Mouse (Mus musculus): Measurements from ENCODE around the gene Ctf1. TPM values are rescaled to one million over a fixed set of nuclear protein-coding genes. Genes with fewer than 3 reads are reported as not detected.

Ctf1 gene
- polyA plus RNA-seq, 1 experiment from 2014 or later = 19.0 TPM

- Histone ChIP-seq H3K9ac (replicated peaks; ENCODE audit: low read length) (no peak overlapping the region), H3K4me1 (ENCODE audit: control insufficient read depth, insufficient read depth, low read length) (no peaks in the 10 kb centered on the region), H3K27ac (replicated peaks; ENCODE audit: low read depth, low read length) (no peak overlapping the region), H3K4me2 (ENCODE audit: low read depth, low read length) (no peak overlapping the region), H3K36me3 (replicated peaks; ENCODE audit: control insufficient read depth, insufficient read depth, low read depth, low read length) (0 out of 2 replicates have a peak, but pooled peaks cover 2% of the 10 kb centered on the region), H3K9me3 (replicated peaks; ENCODE audit: control insufficient read depth, low read length) (no peaks in the 10 kb centered on the region), H3K4me3 (ENCODE audit: low read depth, low read length) (no peak overlapping the region), H3K27me3 (ENCODE audit: control insufficient read depth, insufficient read depth, low read length) (no peaks in the 10 kb centered on the region)
- 2% methylated on average over 5 of the region's 5 CpGs for WGBS
- peak; percentile 66 for ATAC-seq (replicated peaks; ENCODE audit: insufficient number of reproducible peaks, low FRiP score, low TSS enrichment, low read depth)
- DNase-seq (ENCODE audit: low spot score) = peak; percentile 95
Observed at GRCm38 (mm10) chr7:127674977-127675376, 37.6 kb upstream of the Ctf1 start.

GRCm38 (mm10) chr7:127675391-127675811 lies 37.1 kb upstream of the Ctf1 start:
- no peak overlapping the region for H3K9ac ChIP-seq (replicated peaks; ENCODE audit: low read length)
- H3K4me3 ChIP-seq (ENCODE audit: low read depth, low read length) = no peak overlapping the region
- ATAC-seq (replicated peaks; ENCODE audit: insufficient number of reproducible peaks, low FRiP score, low TSS enrichment, low read depth) = peak; percentile 40; the same call in 1 of the 2 replicates
- no peaks in the 10 kb centered on the region for H3K27me3 ChIP-seq (ENCODE audit: control insufficient read depth, insufficient read depth, low read length)
- 80% methylated on average over 9 of the region's 9 CpGs for WGBS
- no peaks in the 10 kb centered on the region for H3K9me3 ChIP-seq (replicated peaks; ENCODE audit: control insufficient read depth, low read length)
- no peak overlapping the region for H3K27ac ChIP-seq (replicated peaks; ENCODE audit: low read depth, low read length)
- no peak for DNase-seq (ENCODE audit: low spot score)
- 0 out of 2 replicates have a peak, but pooled peaks cover 2% of the 10 kb centered on the region for H3K36me3 ChIP-seq (replicated peaks; ENCODE audit: control insufficient read depth, insufficient read depth, low read depth, low read length)
- H3K4me1 ChIP-seq (ENCODE audit: control insufficient read depth, insufficient read depth, low read length) = no peaks in the 10 kb centered on the region
- H3K4me2 ChIP-seq (ENCODE audit: low read depth, low read length) = no peak overlapping the region

GRCm38 (mm10) chr7:127677077-127677476 lies 35.5 kb upstream of the Ctf1 start:
- Histone ChIP-seq H3K4me3 (ENCODE audit: low read depth, low read length) (no peak overlapping the region), H3K9me3 (replicated peaks; ENCODE audit: control insufficient read depth, low read length) (no peaks in the 10 kb centered on the region), H3K27ac (replicated peaks; ENCODE audit: low read depth, low read length) (no peak overlapping the region), H3K36me3 (replicated peaks; ENCODE audit: control insufficient read depth, insufficient read depth, low read depth, low read length) (0 out of 2 replicates have a peak, but pooled peaks cover 2% of the 10 kb centered on the region), H3K4me1 (ENCODE audit: control insufficient read depth, insufficient read depth, low read length) (no peaks in the 10 kb centered on the region), H3K9ac (replicated peaks; ENCODE audit: low read length) (no peak overlapping the region), H3K27me3 (ENCODE audit: control insufficient read depth, insufficient read depth, low read length) (no peaks in the 10 kb centered on the region), H3K4me2 (ENCODE audit: low read depth, low read length) (no peak overlapping the region)
- 71% methylated on average over 6 of the region's 6 CpGs for WGBS
- ATAC-seq (replicated peaks; ENCODE audit: insufficient number of reproducible peaks, low FRiP score, low TSS enrichment, low read depth) = no peak
- DNase-seq (ENCODE audit: low spot score) = peak; percentile 57

DNA sequence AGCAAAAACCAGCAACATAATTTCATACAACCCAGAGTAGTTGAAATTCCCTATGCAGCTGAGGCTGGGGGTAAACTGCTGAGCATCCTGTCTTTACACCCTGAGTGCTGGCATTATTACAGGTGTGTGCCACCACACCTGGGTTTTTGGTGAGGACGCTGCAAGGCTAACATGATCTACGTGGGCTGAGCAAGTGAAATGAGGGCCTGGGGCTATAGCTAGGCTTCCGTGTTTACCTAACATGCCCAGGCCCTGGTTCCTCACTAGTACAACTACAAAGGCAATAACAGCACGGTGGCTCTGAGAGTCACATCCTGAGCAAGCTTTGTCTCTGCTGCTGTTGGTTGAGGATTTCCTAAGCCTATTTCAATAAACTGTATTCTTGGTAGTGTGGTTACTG lies 34.9 kb upstream of the Ctf1 start:
- H3K27ac ChIP-seq (replicated peaks; ENCODE audit: low read depth, low read length) = no peak overlapping the region
- H3K27me3 ChIP-seq (ENCODE audit: control insufficient read depth, insufficient read depth, low read length) = no peaks in the 10 kb centered on the region
- whole genome bisulfite sequencing = 85% methylated on average over 4 of the region's 4 CpGs
- no peak overlapping the region for H3K4me3 ChIP-seq (ENCODE audit: low read depth, low read length)
- H3K9ac ChIP-seq (replicated peaks; ENCODE audit: low read length) = no peak overlapping the region
- DNase-seq (ENCODE audit: low spot score) (no peak), ATAC-seq (replicated peaks; ENCODE audit: insufficient number of reproducible peaks, low FRiP score, low TSS enrichment, low read depth) (no peak)
- H3K4me1 ChIP-seq (ENCODE audit: control insufficient read depth, insufficient read depth, low read length) = no peaks in the 10 kb centered on the region
- H3K9me3 ChIP-seq (replicated peaks; ENCODE audit: control insufficient read depth, low read length) = no peaks in the 10 kb centered on the region
- H3K36me3 ChIP-seq (replicated peaks; ENCODE audit: control insufficient read depth, insufficient read depth, low read depth, low read length) = 0 out of 2 replicates have a peak, but pooled peaks cover 2% of the 10 kb centered on the region
- no peak overlapping the region for H3K4me2 ChIP-seq (ENCODE audit: low read depth, low read length)

GRCm38 (mm10) chr7:127678811-127679210 lies 33.7 kb upstream of the Ctf1 start:
- H3K4me3 ChIP-seq (ENCODE audit: low read depth, low read length) = no peak overlapping the region
- 0 out of 2 replicates have a peak, but pooled peaks cover 2% of the 10 kb centered on the region for H3K36me3 ChIP-seq (replicated peaks; ENCODE audit: control insufficient read depth, insufficient read depth, low read depth, low read length)
- ATAC-seq (replicated peaks; ENCODE audit: insufficient number of reproducible peaks, low FRiP score, low TSS enrichment, low read depth) (no peak), DNase-seq (ENCODE audit: low spot score) (no peak)
- no peak overlapping the region for H3K4me2 ChIP-seq (ENCODE audit: low read depth, low read length)
- H3K9me3 ChIP-seq (replicated peaks; ENCODE audit: control insufficient read depth, low read length) = no peaks in the 10 kb centered on the region
- no peak overlapping the region for H3K27ac ChIP-seq (replicated peaks; ENCODE audit: low read depth, low read length)
- H3K9ac ChIP-seq (replicated peaks; ENCODE audit: low read length) = no peak overlapping the region
- no peaks in the 10 kb centered on the region for H3K27me3 ChIP-seq (ENCODE audit: control insufficient read depth, insufficient read depth, low read length)
- 62% methylated on average over 2 of the region's 2 CpGs for WGBS
- H3K4me1 ChIP-seq (ENCODE audit: control insufficient read depth, insufficient read depth, low read length) = no peaks in the 10 kb centered on the region

DNA sequence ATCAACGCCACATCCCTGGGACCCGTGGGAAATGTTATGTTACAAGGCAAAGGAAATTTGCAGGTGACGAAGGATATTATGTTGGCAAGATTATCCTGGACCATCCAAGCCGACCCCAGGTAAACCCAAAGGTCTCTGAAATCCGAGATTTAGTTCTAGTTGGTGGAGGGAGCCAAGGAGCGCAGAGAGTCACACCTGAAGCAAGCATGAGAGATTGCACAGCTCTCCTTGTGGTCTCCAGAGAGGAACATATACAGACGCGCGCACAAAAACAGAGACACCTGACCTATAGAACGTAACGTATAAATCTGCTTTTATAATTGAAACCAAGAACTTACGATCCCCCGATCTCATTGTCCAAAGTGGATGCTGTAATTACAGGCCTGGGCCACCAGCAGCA lies 32.0 kb upstream of the Ctf1 start:
- Histone ChIP-seq H3K27me3 (ENCODE audit: control insufficient read depth, insufficient read depth, low read length) (no peaks in the 10 kb centered on the region), H3K9me3 (replicated peaks; ENCODE audit: control insufficient read depth, low read length) (no peaks in the 10 kb centered on the region), H3K9ac (replicated peaks; ENCODE audit: low read length) (no peak overlapping the region), H3K27ac (replicated peaks; ENCODE audit: low read depth, low read length) (no peak overlapping the region), H3K4me3 (ENCODE audit: low read depth, low read length) (no peak overlapping the region), H3K4me2 (ENCODE audit: low read depth, low read length) (no peak overlapping the region), H3K4me1 (ENCODE audit: control insufficient read depth, insufficient read depth, low read length) (no peaks in the 10 kb centered on the region), H3K36me3 (replicated peaks; ENCODE audit: control insufficient read depth, insufficient read depth, low read depth, low read length) (0 out of 2 replicates have a peak, but pooled peaks cover 2% of the 10 kb centered on the region)
- WGBS = 84% methylated on average over 13 of the region's 13 CpGs
- ATAC-seq (replicated peaks; ENCODE audit: insufficient number of reproducible peaks, low FRiP score, low TSS enrichment, low read depth) (no peak), DNase-seq (ENCODE audit: low spot score) (no peak)

- DNase-seq (ENCODE audit: low spot score) (no peak), ATAC-seq (replicated peaks; ENCODE audit: insufficient number of reproducible peaks, low FRiP score, low TSS enrichment, low read depth) (no peak)
- Histone ChIP-seq H3K4me3 (ENCODE audit: low read depth, low read length) (no peak overlapping the region), H3K9me3 (replicated peaks; ENCODE audit: control insufficient read depth, low read length) (no peaks in the 10 kb centered on the region), H3K36me3 (replicated peaks; ENCODE audit: control insufficient read depth, insufficient read depth, low read depth, low read length) (0 out of 2 replicates have a peak, but pooled peaks cover 2% of the 10 kb centered on the region), H3K27me3 (ENCODE audit: control insufficient read depth, insufficient read depth, low read length) (no peaks in the 10 kb centered on the region), H3K4me2 (ENCODE audit: low read depth, low read length) (no peak overlapping the region), H3K4me1 (ENCODE audit: control insufficient read depth, insufficient read depth, low read length) (no peaks in the 10 kb centered on the region), H3K27ac (replicated peaks; ENCODE audit: low read depth, low read length) (no peak overlapping the region), H3K9ac (replicated peaks; ENCODE audit: low read length) (no peak overlapping the region)
- WGBS = 88% methylated on average over 8 of the region's 8 CpGs
Observed at GRCm38 (mm10) chr7:127681888-127682553, 30.5 kb upstream of the Ctf1 start.

DNA sequence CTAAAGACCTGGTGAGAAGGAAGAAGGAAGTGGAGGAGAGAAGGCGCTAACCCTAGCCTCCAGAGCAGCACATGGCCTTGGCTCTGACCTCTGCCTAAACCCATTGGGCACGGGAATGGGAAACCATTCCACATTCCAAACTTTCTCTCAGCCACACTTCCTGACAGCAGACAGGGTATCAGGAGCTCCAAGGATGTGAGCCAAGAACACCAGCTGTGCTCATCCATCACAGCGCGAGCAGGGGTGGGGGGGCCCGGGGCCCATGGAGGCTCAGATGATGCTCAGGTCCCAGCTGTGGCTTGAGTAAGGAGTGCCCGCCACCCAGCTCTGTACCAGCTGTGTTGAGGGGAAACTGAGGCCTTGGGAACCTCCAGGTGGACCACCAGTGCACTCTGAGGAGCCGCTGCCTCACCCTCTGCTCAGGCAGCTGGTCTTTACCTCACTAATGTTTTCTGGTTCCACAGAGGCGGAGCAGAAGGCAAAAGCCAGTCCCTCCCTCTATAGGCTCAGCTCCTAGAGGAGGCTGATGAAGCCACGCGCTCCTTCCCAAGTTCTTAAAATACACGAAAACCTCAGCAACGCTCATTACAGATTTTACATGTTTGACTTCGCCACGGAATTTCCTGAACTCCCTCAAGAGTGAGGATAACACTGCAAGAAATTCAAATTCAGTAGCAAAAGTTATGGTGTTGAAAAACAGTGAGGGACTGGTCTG lies 27.1 kb upstream of the Ctf1 start:
- Histone ChIP-seq H3K4me3 (ENCODE audit: low read depth, low read length) (no peak overlapping the region), H3K4me1 (ENCODE audit: control insufficient read depth, insufficient read depth, low read length) (no peaks in the 10 kb centered on the region), H3K27ac (replicated peaks; ENCODE audit: low read depth, low read length) (no peak overlapping the region), H3K36me3 (replicated peaks; ENCODE audit: control insufficient read depth, insufficient read depth, low read depth, low read length) (no peaks in the 10 kb centered on the region), H3K9me3 (replicated peaks; ENCODE audit: control insufficient read depth, low read length) (no peaks in the 10 kb centered on the region), H3K27me3 (ENCODE audit: control insufficient read depth, insufficient read depth, low read length) (no peaks in the 10 kb centered on the region), H3K9ac (replicated peaks; ENCODE audit: low read length) (no peak overlapping the region), H3K4me2 (ENCODE audit: low read depth, low read length) (no peak overlapping the region)
- DNase-seq (ENCODE audit: low spot score) (no peak), ATAC-seq (replicated peaks; ENCODE audit: insufficient number of reproducible peaks, low FRiP score, low TSS enrichment, low read depth) (no peak)
- 77% methylated on average over 14 of the region's 14 CpGs for WGBS

Data from embryonic facial prominence, embryonic 11.5 days (tissue).